Mouse (Mus musculus) urinary bladder, postnatal 4 days (tissue): ENCODE data around the gene Gps2.
A peak's percentile ranks its signal among the peaks of the same experiment; 100 is the strongest.

Experiments
- DNase-seq, 2 experiments: peaks; one replicate each; pipeline ENCODE4 v3.0.0; 2021 to 2022; ENCODE audit warnings: low spot score in 2 of 2

The Gps2 gene

DNA sequence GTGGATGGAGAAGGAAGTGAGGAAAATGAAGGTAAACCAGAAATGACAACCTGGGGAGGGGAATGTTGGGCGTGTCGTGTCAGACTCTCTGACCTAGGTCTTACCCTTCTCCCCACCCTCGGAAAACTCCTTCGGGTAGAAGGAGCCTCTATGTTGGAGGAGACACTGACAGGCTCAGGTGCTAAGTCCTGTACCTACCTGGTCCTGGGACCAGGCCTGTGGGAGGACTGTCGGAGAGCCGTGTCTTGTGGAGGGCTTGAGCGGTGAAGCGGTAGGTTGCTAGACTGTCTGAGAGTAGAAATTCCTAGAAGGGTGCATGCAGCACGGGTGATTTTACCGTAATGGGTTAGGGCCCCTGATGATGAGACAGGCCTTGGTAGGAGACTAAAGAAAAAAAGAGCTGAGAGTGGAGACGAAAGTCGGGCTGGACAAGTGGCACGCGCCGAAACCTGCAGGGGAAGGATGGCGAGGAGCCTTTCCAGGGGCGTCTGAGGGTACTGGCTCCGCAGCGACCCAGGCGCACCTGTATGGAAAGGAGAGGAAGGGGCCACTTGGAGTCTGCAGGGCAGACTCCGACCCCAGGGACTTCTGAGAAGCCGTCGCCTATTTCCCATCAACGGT, 51.1 kb downstream of the Gps2 start, which contains the start of gene Cldn7:
Cldn7 (plus strand) TSS at position 130 of the 621 bp plus-strand sequence.
- no peak for DNase-seq

DNA sequence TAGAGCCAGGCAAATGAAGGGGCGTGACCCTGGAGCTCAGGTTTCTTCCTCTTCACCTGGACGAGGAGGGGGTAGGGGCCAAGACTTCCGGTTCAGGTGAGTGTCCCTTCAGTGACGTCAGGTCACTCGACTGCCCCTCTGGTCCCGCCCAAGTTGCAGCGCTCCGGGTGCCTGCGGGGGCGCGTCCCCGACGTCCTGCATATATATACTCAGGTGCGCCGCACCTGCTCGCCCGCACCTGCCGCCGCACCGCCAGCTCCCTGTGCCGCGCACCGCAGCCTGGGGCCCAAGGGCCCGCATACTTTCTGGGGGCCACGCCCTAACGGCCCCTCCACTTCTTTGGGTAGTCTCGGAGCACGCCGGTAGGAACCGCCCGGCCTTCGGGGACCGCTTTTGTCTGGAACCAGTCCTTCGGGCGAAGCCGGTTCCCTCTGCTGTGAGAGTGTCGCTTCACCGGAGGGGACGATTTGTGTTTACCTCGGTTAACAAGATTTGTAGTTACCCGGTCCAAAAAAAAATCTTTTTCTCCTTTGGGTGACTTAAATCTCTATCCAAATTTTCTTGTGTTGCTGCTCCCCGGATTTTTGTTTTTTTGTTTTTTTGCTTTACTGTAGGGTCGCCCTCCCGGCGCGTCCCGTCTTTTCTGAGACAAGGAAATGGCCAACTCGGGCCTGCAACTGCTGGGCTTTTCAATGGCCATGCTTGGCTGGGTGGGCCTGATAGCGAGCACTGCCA, 51.8 kb downstream of the Gps2 start:
- peak in 1 of 2 experiments; percentile 58 for DNase-seq
